Comparison of ENCODE assay signal across 7 mouse cellular contexts in genomic region chr8:70538024-70538579, GRCm38 (mm10). TPM values are rescaled to one million over a fixed set of nuclear protein-coding genes. Genes with fewer than 3 reads are reported as not detected.
DNase-seq lines count a peak whose midpoint lies in the region; ATAC-seq lines count a peak whose summit lies in the region.

No protein-coding gene starts in this region.

- H3K27ac ChIP-seq in forebrain, embryonic 13.5 days = peak overlapping the region; percentile 79
- H3K27ac ChIP-seq in hindbrain, embryonic 10.5 days = peak overlapping the region; percentile 93
- H3K27ac ChIP-seq in limb, embryonic 13.5 days = peak overlapping the region; percentile 89
- peak overlapping the region; percentile 63 for H3K27ac ChIP-seq in midbrain, embryonic 12.5 days (replicated peaks)
- peak overlapping the region; percentile 96 for H3K27ac ChIP-seq in stomach, embryonic 15.5 days

- peak overlapping the region; percentile 81 for H3K4me3 ChIP-seq in forebrain, embryonic 13.5 days
- peak overlapping the region; percentile 74 for H3K4me3 ChIP-seq in hindbrain, embryonic 10.5 days
- H3K4me3 ChIP-seq in limb, embryonic 13.5 days = peak overlapping the region; percentile 63
- peak overlapping the region; percentile 72 for H3K4me3 ChIP-seq in midbrain, embryonic 12.5 days
- peak overlapping the region; percentile 88 for H3K4me3 ChIP-seq in stomach, embryonic 15.5 days (replicated peaks)

- WGBS in forebrain, embryonic 13.5 days = 16% methylated on average over 24 of the region's 24 CpGs
- 14% methylated on average over 24 of the region's 24 CpGs for WGBS in hindbrain, embryonic 10.5 days
- WGBS in limb, embryonic 13.5 days = 12% methylated on average over 24 of the region's 24 CpGs
- WGBS in midbrain, embryonic 12.5 days = 16% methylated on average over 24 of the region's 24 CpGs
- 11% methylated on average over 24 of the region's 24 CpGs for WGBS in stomach, embryonic 15.5 days

- DNase-seq in Muller cell, postnatal 12 days (ENCODE audit: inconsistent ontology term) = peak; percentile 72
- DNase-seq in hindbrain, embryonic 10.5 days (ENCODE audit: low spot score) = peak; percentile 58

- no peaks in the 10 kb centered on the region for H3K9me3 ChIP-seq in forebrain, embryonic 13.5 days (replicated peaks)
- H3K9me3 ChIP-seq in hindbrain, embryonic 10.5 days = no peaks in the 10 kb centered on the region
- H3K9me3 ChIP-seq in limb, embryonic 13.5 days = no peaks in the 10 kb centered on the region
- H3K9me3 ChIP-seq in midbrain, embryonic 12.5 days = no peaks in the 10 kb centered on the region
- no peaks in the 10 kb centered on the region for H3K9me3 ChIP-seq in stomach, embryonic 15.5 days

- H3K36me3 ChIP-seq in forebrain, embryonic 13.5 days (ENCODE audit: poor library complexity, severe bottlenecking) = peaks cover 41% of the 10 kb centered on the region
- peaks cover 46% of the 10 kb centered on the region for H3K36me3 ChIP-seq in hindbrain, embryonic 10.5 days
- peaks cover 45% of the 10 kb centered on the region for H3K36me3 ChIP-seq in limb, embryonic 13.5 days
- peaks cover 40% of the 10 kb centered on the region for H3K36me3 ChIP-seq in midbrain, embryonic 12.5 days
- H3K36me3 ChIP-seq in stomach, embryonic 15.5 days = peaks cover 33% of the 10 kb centered on the region

- ATAC-seq in cerebellum, adult (ENCODE audit: insufficient number of reproducible peaks, low FRiP score, low TSS enrichment) = 0 out of 2 replicates have a peak, but pooled peaks have one; percentile 5
- ATAC-seq in forebrain, embryonic 13.5 days = peak; percentile 6
- ATAC-seq in limb, embryonic 13.5 days (ENCODE audit: low FRiP score, low read depth) = no peak
- peak; percentile 25 for ATAC-seq in midbrain, embryonic 12.5 days (ENCODE audit: low FRiP score, low read depth)
- no peak for ATAC-seq in stomach, embryonic 15.5 days (ENCODE audit: insufficient read depth, low FRiP score, low read depth)

- peak overlapping the region; percentile 97 for H3K4me2 ChIP-seq in forebrain, embryonic 13.5 days
- H3K4me2 ChIP-seq in limb, embryonic 13.5 days (replicated peaks) = peak overlapping the region; percentile 95
- H3K4me2 ChIP-seq in midbrain, embryonic 12.5 days (replicated peaks) = peak overlapping the region; percentile 77
- H3K4me2 ChIP-seq in stomach, embryonic 15.5 days = peak overlapping the region; percentile 93

- peaks cover 33% of the 10 kb centered on the region for H3K4me1 ChIP-seq in forebrain, embryonic 13.5 days
- H3K4me1 ChIP-seq in hindbrain, embryonic 10.5 days (replicated peaks) = peaks cover 35% of the 10 kb centered on the region
- peaks cover 27% of the 10 kb centered on the region for H3K4me1 ChIP-seq in limb, embryonic 13.5 days
- peaks cover 32% of the 10 kb centered on the region for H3K4me1 ChIP-seq in midbrain, embryonic 12.5 days
- H3K4me1 ChIP-seq in stomach, embryonic 15.5 days = peaks cover 16% of the 10 kb centered on the region

- H3K27me3 ChIP-seq in forebrain, embryonic 13.5 days = no peaks in the 10 kb centered on the region
- no peaks in the 10 kb centered on the region for H3K27me3 ChIP-seq in hindbrain, embryonic 10.5 days (ENCODE audit: insufficient read depth, poor library complexity, severe bottlenecking)
- H3K27me3 ChIP-seq in limb, embryonic 13.5 days = no peaks in the 10 kb centered on the region
- no peaks in the 10 kb centered on the region for H3K27me3 ChIP-seq in midbrain, embryonic 12.5 days
- H3K27me3 ChIP-seq in stomach, embryonic 15.5 days (replicated peaks) = no peaks in the 10 kb centered on the region

- H3K9ac ChIP-seq in forebrain, embryonic 13.5 days = peak overlapping the region; percentile 61
- peak overlapping the region; percentile 64 for H3K9ac ChIP-seq in limb, embryonic 13.5 days
- peak overlapping the region; percentile 20; the same call in 1 of the 2 replicates for H3K9ac ChIP-seq in midbrain, embryonic 12.5 days (replicated peaks)
- peak overlapping the region; percentile 20; the same call in 1 of the 2 replicates for H3K9ac ChIP-seq in stomach, embryonic 15.5 days

RNA-seq across cellular contexts. Expression of gene Ell, which starts 1.2 kb away (rescaled TPM):
- polyA plus RNA-seq in forebrain, embryonic 13.5 days (2015; fragmentation: Nextera tagmentation; extraction: Ambion mirVana) = 16.5 and 16.6 TPM in 2 replicates
- 20.5 and 22.4 TPM in 2 replicates for polyA plus RNA-seq in hindbrain, embryonic 10.5 days (2016; fragmentation: Nextera tagmentation; extraction: Ambion mirVana)
- polyA plus RNA-seq in limb, embryonic 13.5 days (2015; fragmentation: Nextera tagmentation; extraction: Ambion mirVana) = 20.9 and 21.4 TPM in 2 replicates
- polyA plus RNA-seq in midbrain, embryonic 12.5 days (2016; fragmentation: Nextera tagmentation; extraction: Ambion mirVana) = 18.7 and 21.6 TPM in 2 replicates
- polyA plus RNA-seq in stomach, embryonic 15.5 days (2015; fragmentation: Nextera tagmentation; extraction: Ambion mirVana) = 16.1 and 17.7 TPM in 2 replicates

RNA-seq across cellular contexts. Expression of gene Kxd1, which starts 10.3 kb away (rescaled TPM):
- 52.5 and 53.6 TPM in 2 replicates for polyA plus RNA-seq in forebrain, embryonic 13.5 days (2015; fragmentation: Nextera tagmentation; extraction: Ambion mirVana)
- polyA plus RNA-seq in hindbrain, embryonic 10.5 days (2016; fragmentation: Nextera tagmentation; extraction: Ambion mirVana) = 54.3 and 57.7 TPM in 2 replicates
- polyA plus RNA-seq in limb, embryonic 13.5 days (2015; fragmentation: Nextera tagmentation; extraction: Ambion mirVana) = 49.3 and 53.4 TPM in 2 replicates
- 52.1 and 52.7 TPM in 2 replicates for polyA plus RNA-seq in midbrain, embryonic 12.5 days (2016; fragmentation: Nextera tagmentation; extraction: Ambion mirVana)
- 58.5 and 60.1 TPM in 2 replicates for polyA plus RNA-seq in stomach, embryonic 15.5 days (2015; fragmentation: Nextera tagmentation; extraction: Ambion mirVana)

RNA-seq across cellular contexts. Expression of gene Fkbp8, which starts 10.6 kb away (rescaled TPM):
- 357 and 385 TPM in 2 replicates for polyA plus RNA-seq in forebrain, embryonic 13.5 days (2015; fragmentation: Nextera tagmentation; extraction: Ambion mirVana)
- 311 and 360 TPM in 2 replicates for polyA plus RNA-seq in hindbrain, embryonic 10.5 days (2016; fragmentation: Nextera tagmentation; extraction: Ambion mirVana)
- polyA plus RNA-seq in limb, embryonic 13.5 days (2015; fragmentation: Nextera tagmentation; extraction: Ambion mirVana) = 284 and 290 TPM in 2 replicates
- 326 and 332 TPM in 2 replicates for polyA plus RNA-seq in midbrain, embryonic 12.5 days (2016; fragmentation: Nextera tagmentation; extraction: Ambion mirVana)
- polyA plus RNA-seq in stomach, embryonic 15.5 days (2015; fragmentation: Nextera tagmentation; extraction: Ambion mirVana) = 292 and 304 TPM in 2 replicates

RNA-seq across cellular contexts. Expression of gene Uba52, which starts 27.5 kb away (rescaled TPM):
- polyA plus RNA-seq in forebrain, embryonic 13.5 days (2015; fragmentation: Nextera tagmentation; extraction: Ambion mirVana) = 812 and 920 TPM in 2 replicates
- 914 and 933 TPM in 2 replicates for polyA plus RNA-seq in hindbrain, embryonic 10.5 days (2016; fragmentation: Nextera tagmentation; extraction: Ambion mirVana)
- 856 and 861 TPM in 2 replicates for polyA plus RNA-seq in limb, embryonic 13.5 days (2015; fragmentation: Nextera tagmentation; extraction: Ambion mirVana)
- polyA plus RNA-seq in midbrain, embryonic 12.5 days (2016; fragmentation: Nextera tagmentation; extraction: Ambion mirVana) = 748 and 749 TPM in 2 replicates
- 843 and 950 TPM in 2 replicates for polyA plus RNA-seq in stomach, embryonic 15.5 days (2015; fragmentation: Nextera tagmentation; extraction: Ambion mirVana)

RNA-seq across cellular contexts. Expression of gene Rex1bd, which starts 31.6 kb away (rescaled TPM):
- 150 and 154 TPM in 2 replicates for polyA plus RNA-seq in forebrain, embryonic 13.5 days (2015; fragmentation: Nextera tagmentation; extraction: Ambion mirVana)
- 131 and 148 TPM in 2 replicates for polyA plus RNA-seq in hindbrain, embryonic 10.5 days (2016; fragmentation: Nextera tagmentation; extraction: Ambion mirVana)
- 139 and 148 TPM in 2 replicates for polyA plus RNA-seq in limb, embryonic 13.5 days (2015; fragmentation: Nextera tagmentation; extraction: Ambion mirVana)
- 130 and 134 TPM in 2 replicates for polyA plus RNA-seq in midbrain, embryonic 12.5 days (2016; fragmentation: Nextera tagmentation; extraction: Ambion mirVana)
- polyA plus RNA-seq in stomach, embryonic 15.5 days (2015; fragmentation: Nextera tagmentation; extraction: Ambion mirVana) = 125 and 130 TPM in 2 replicates

Comparison
In these comparisons a context has a peak if more than half of its experiments do, and no peak if none do; other contexts are left out.
1. ATAC-seq: peak in cerebellum, adult (single experiment), forebrain, embryonic 13.5 days (single experiment) and midbrain, embryonic 12.5 days (single experiment); none in limb, embryonic 13.5 days (single experiment) and stomach, embryonic 15.5 days (single experiment).
2. Peak in every context shown above with its lines, with median percentiles within 50 percentile points of each other: H3K27ac ChIP-seq, H3K4me2 ChIP-seq, H3K4me3 ChIP-seq and H3K9ac ChIP-seq.